Mouse (Mus musculus): ENCODE data around the gene Irgc1. TPM values are rescaled to one million over a fixed set of nuclear protein-coding genes. Genes with fewer than 3 reads are reported as not detected.

Gene Irgc1
- polyA plus RNA-seq, 2 experiments from 2014 or later = 0.35 to 0.56 TPM

- peak; percentile 90 for ATAC-seq
These were observed 52.6 kb downstream of the Irgc1 start, which contains the start of gene Smg9 for GRCm38 (mm10) chr7:24399256-24400081. Smg9 (plus strand) TSS chr7:24399619.

DNA sequence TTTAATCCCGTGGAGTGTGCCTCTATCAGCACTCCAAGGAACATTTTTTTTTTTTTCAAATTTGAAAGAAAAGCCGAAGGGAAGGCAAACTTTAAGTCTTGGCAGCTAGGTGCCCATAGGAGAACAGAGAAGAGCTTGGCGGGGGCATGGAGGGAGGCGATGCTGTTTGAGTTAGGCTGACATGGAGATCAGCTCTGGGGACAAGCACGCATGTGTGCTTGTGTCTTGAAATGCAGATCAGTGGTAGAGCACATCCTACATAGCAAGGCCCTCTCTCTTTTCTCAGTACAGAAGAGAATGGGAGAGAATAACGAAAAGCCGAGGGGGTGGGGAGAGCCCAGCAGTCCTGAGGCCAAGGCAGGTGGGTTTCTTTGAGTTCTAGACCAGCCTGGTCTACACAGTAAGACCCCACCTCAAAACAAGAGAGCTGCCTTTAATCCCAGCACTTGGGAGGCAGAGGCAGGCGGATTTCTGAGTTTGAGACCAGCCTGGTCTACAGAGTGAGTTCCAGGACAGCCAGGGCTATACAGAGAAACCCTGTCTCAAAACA is 53.7 kb downstream of the Irgc1 start:
- no peak for ATAC-seq

GRCm38 (mm10) chr7:24396832-24397231 is 55.3 kb downstream of the Irgc1 start:
- ATAC-seq = no peak

DNA sequence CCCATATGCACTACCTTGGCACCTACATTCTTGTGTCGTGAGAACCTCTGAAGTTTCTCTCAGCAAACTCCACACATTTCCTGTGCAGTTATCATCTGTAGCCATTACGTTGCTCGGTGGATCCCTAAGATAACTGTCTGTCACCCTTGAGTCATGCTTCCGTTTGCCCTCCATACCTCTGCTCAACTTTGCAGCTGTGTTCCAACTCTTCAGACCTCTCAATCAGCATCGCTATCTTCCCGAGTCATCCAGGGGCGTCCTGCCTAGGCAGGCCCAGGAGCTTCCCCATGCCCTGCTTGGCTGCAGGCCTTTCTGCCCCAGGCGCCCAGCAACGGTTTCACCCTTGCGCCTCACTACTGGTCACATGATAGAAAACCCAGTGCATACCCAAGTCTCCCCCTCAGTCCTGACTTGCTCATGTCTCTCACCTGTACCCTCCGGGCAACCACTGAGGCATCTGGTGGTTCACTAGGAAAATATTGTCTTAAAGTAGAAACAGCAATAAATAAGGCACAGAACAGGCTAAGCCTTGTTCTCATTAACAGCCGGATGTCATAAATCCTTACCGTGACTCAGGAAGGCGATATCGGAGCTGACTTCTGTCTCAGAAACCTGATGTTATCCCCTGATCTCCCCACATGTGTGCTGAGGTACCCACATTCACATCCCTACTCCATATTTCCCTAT is 57.5 kb downstream of the Irgc1 start:
- peak; percentile 75 for ATAC-seq

DNA sequence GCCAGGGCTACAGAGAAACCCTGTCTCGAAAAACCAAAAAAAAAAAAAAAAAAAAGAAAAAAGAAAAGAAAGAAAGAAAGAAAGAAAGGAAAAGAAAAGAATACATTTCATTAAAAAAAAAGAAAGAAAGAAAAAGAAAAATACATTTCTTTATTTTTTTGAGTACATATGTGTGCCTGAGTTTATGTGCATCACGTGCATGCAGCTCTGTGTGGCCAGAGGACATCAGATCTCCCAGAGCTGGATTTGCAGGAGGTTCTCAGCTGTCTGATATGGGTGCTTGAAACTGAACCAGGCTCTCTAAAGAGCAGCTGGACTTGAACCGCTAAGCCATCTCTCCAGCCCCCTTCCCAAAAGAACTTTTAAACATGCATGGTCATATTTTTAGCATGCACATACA is 58.0 kb downstream of the Irgc1 start:
- no peak for ATAC-seq

- ATAC-seq = no peak
These were observed 60.4 kb downstream of the Irgc1 start for GRCm38 (mm10) chr7:24391687-24392086.

- no peak for ATAC-seq
These were observed 61.0 kb downstream of the Irgc1 start for GRCm38 (mm10) chr7:24391077-24391476.

GRCm38 (mm10) chr7:24390512-24390911 is 61.6 kb downstream of the Irgc1 start:
- ATAC-seq = no peak

- no peak for ATAC-seq
These were observed 62.4 kb downstream of the Irgc1 start for GRCm38 (mm10) chr7:24389516-24390187.

GRCm38 (mm10) chr7:24387059-24387556 is 65.0 kb downstream of the Irgc1 start:
- ATAC-seq = no peak

- peak; percentile 31 for ATAC-seq
These were observed 67.3 kb downstream of the Irgc1 start for GRCm38 (mm10) chr7:24384827-24385226.

DNA sequence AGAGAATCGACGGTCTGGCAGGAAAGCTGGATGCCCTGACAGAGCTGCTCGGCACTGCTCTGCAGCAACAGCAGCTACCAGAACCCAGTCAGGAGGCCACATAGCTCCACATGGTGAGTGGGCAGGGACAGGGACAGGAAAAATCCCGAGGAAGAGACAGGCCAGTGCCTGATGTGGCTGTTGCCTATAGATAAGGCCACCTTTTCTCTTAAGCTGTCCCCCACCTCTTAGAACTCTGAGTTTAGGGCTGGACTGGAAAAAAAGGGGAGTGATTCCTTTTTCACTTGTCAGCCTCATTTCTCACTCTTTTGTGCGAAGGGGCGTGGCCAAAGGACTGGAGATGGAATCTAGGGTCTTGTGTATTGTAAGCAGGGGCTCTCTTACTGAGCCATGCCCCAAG is 68.0 kb downstream of the Irgc1 start:
- ATAC-seq = no peak

DNA sequence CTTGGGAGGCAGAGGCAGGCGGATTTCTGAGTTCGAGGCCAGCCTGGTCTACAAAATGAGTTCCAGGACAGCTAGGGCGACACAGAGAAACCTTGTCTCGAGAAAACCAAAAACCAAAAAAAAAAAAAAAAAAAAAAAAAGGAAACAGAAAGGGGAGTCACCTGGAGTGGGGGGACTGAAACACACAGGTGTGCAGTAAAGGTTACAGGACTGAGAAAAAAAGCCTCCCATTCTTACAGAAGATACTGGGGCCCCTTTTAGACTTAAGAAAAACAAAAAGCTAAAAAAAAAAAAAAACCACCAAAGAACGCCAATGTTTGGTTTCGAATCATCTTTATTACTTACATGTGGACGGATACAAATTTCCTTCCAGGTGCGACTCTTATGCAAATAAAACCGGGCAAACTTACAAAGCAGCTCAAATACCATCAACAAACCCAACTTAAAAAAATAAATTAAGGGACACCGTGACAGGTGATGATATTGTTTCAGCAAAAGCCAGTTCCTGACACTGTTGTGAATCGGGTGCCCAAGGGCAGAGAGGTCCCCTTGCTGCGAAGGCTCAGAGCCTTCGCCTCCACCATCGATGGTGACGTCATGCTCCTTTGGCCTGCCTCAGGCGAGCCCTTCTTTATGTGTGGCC is 69.2 kb downstream of the Irgc1 start:
- no peak for ATAC-seq

Other genes with a start within 250 kb of the Irgc1 start
- 1 to 10 TPM in 1 of 2 experiments, under 1 TPM in 1; 0.61 to 1.3 TPM for gene Zfp111, start 240.9 kb downstream of the Irgc1 start, polyA plus RNA-seq (2017; shearing (Covaris generic))
- gene Zfp109, start 214.7 kb downstream of the Irgc1 start, polyA plus RNA-seq (2017; shearing (Covaris generic)) = 1 to 10 TPM; 2.2 to 3.7 TPM
- gene Zfp108, start 197.5 kb downstream of the Irgc1 start, polyA plus RNA-seq (2017; shearing (Covaris generic)) = under 1 TPM in 1 of 2 experiments, not detected in 1; 0.70 TPM
- 1 to 10 TPM; 2.5 to 2.9 TPM for gene Zfp93, start 181.9 kb downstream of the Irgc1 start, polyA plus RNA-seq (2017; shearing (Covaris generic))
- 10 to 100 TPM; 19.4 to 27.8 TPM for gene Zfp61, start 151.1 kb downstream of the Irgc1 start, polyA plus RNA-seq (2017; shearing (Covaris generic))
- gene Zfp94, start 135.6 kb downstream of the Irgc1 start, polyA plus RNA-seq (2017; shearing (Covaris generic)) = 10 to 100 TPM; 10.6 to 13.8 TPM
- gene Tescl, start 118.4 kb downstream of the Irgc1 start, polyA plus RNA-seq (2017; shearing (Covaris generic)) = not detected
- gene Lypd5, start 103.1 kb downstream of the Irgc1 start, polyA plus RNA-seq (2017; shearing (Covaris generic)) = under 1 TPM in 1 of 2 experiments, not detected in 1; 0.19 TPM
- 100 to 1,000 TPM; 130 to 152 TPM for gene Kcnn4, start 82.0 kb downstream of the Irgc1 start, polyA plus RNA-seq (2017; shearing (Covaris generic))
- 10 to 100 TPM; 27.9 to 29.4 TPM for gene Smg9, start 52.7 kb downstream of the Irgc1 start, polyA plus RNA-seq (2017; shearing (Covaris generic))
- 1 to 10 TPM in 1 of 2 experiments, under 1 TPM in 1; 0.66 to 5.8 TPM for gene Plaur, start 10.2 kb upstream of the Irgc1 start, polyA plus RNA-seq (2017; shearing (Covaris generic))
- gene Cadm4, start 29.7 kb upstream of the Irgc1 start, polyA plus RNA-seq (2017; shearing (Covaris generic)) = not detected
- gene Zfp428, start 54.7 kb upstream of the Irgc1 start, polyA plus RNA-seq (2017; shearing (Covaris generic)) = under 1 TPM in 1 of 2 experiments, not detected in 1; 0.56 TPM
- gene AC161166.1, start 60.2 kb upstream of the Irgc1 start, polyA plus RNA-seq (2017; shearing (Covaris generic)) = not detected
- 1 to 10 TPM in 1 of 2 experiments, under 1 TPM in 1; 0.68 to 1.5 TPM for gene Irgq, start 78.4 kb upstream of the Irgc1 start, polyA plus RNA-seq (2017; shearing (Covaris generic))
- gene Pinlyp, start 93.8 kb upstream of the Irgc1 start, polyA plus RNA-seq (2017; shearing (Covaris generic)) = not detected
- 10 to 100 TPM; 35.3 to 46.2 TPM for gene Xrcc1, start 94.0 kb upstream of the Irgc1 start, polyA plus RNA-seq (2017; shearing (Covaris generic))
- gene Ethe1, start 135.2 kb upstream of the Irgc1 start, polyA plus RNA-seq (2017; shearing (Covaris generic)) = 10 to 100 TPM; 13.8 to 19.6 TPM
- under 1 TPM in 1 of 2 experiments, not detected in 1; 0.31 TPM for gene Zfp575, start 135.3 kb upstream of the Irgc1 start, polyA plus RNA-seq (2017; shearing (Covaris generic))
- gene Phldb3, start 158.5 kb upstream of the Irgc1 start, polyA plus RNA-seq (2017; shearing (Covaris generic)) = under 1 TPM in 1 of 2 experiments, not detected in 1; 0.90 TPM
- gene Lypd3, start 184.3 kb upstream of the Irgc1 start, polyA plus RNA-seq (2017; shearing (Covaris generic)) = not detected
- not detected for gene Tex101, start 224.4 kb upstream of the Irgc1 start, polyA plus RNA-seq (2017; shearing (Covaris generic))

Measured in CD4-positive, CD25-positive, alpha-beta regulatory T cell, adult 4 months (primary cell).